Mouse (Mus musculus) gastrocnemius, postnatal 36 days (tissue): ENCODE data around the gene Ptprn2. TPM values are rescaled to one million over a fixed set of nuclear protein-coding genes. Genes with fewer than 3 reads are reported as not detected.

ENCODE experiments used
- DNase-seq, 2 experiments: peaks; one replicate each; pipeline ENCODE4 v3.0.0; 2022
- intact Hi-C: fragments of 180-260 bp; cut with DNase I; formaldehyde crosslinking; loops from one replicate; pipeline ENCODE4 v1.15.1; 2025
- total RNA-seq, 2 experiments: library from RNA; stranded (reverse); gene quantifications; 2 replicates each; pipeline ENCODE4 v1.2.3; 2021

Ptprn2 gene
- total RNA-seq, 2 experiments from 2014 or later = not detected

DNA sequence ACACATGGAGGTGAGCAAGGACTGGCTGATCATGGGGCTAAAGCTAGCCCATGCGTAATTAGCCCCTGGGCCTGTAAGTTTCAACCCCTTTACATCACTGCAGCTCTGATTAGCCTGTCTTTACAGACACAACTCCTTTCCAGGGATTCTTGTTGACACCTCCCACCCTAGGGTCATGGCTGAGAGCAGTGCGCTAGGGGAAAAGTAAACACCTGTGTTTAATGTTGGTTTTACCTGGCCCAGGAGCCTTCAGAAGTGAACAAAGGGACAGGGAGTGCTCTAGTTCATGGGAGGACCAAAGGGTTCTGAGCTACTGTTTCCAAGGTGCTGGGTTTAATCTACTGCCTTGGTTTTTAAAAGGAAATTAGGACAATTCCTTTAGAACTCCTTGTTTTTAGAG, 100.6 kb downstream of the Ptprn2 start:
- DNase-seq = no peak
- intact Hi-C loops = no loop called here

DNA sequence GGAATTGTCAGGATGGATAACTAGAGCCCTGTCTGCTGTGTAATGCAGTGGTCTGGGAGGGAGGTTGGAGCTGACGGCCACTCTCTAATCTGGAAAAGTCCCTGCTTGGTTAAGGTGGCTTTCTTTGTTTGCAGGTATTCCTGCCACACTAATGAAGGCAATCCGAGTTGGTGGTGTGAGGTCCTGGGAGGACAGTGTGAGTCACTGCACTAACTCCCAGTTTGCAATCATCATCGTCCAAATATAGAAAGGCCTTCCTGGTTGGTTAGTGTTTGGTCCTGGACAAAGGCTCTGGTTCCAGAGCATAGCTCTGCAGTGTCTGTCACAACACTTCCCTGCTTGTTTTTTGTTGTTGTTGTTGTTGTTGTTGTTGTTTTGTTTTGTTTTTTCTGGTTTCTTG, 102.0 kb downstream of the Ptprn2 start:
- DNase-seq = no peak
- intact Hi-C loops = no loop called here

DNA sequence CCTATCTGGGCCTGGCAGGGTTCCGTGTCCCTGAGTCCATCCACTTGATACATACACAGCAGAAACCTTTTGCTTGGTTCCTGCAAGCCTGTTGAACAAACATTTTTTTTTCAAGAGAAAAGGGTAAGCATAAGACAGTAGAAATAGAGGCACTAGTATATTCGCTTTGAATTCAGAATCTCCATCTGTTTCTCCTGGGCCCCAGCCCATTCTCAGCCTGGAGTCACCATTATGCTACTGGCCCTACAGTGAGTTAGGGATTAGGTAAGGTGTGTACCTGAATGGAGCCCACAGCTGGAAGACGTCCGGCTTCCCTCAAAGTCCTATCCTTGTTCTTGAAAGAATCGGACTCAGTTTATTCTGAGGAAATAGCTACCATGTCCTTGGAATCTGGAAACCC, 104.6 kb downstream of the Ptprn2 start:
- DNase-seq = no peak
- intact Hi-C loops = no loop called here

DNA sequence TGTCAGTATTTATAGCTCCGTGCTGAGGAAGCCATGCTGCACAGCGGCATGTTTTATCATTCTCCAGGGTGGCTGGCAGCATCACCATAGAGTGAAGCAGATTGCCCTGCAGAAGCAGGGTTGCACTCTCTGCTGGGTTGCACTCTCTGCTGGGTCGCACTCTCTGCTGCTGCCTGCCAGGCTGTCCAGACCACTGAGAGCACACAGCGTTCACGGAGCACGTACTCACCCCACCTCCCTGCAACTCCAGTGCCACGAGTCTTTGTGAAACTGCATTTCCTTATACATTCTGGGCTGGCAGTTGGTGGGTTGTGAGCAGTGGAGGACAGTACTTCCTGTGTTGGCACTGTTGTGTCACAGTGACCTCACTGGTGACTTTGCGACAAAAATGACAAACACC, 108.9 kb downstream of the Ptprn2 start:
- no peak for DNase-seq
- intact Hi-C loops = no loop called here

DNA sequence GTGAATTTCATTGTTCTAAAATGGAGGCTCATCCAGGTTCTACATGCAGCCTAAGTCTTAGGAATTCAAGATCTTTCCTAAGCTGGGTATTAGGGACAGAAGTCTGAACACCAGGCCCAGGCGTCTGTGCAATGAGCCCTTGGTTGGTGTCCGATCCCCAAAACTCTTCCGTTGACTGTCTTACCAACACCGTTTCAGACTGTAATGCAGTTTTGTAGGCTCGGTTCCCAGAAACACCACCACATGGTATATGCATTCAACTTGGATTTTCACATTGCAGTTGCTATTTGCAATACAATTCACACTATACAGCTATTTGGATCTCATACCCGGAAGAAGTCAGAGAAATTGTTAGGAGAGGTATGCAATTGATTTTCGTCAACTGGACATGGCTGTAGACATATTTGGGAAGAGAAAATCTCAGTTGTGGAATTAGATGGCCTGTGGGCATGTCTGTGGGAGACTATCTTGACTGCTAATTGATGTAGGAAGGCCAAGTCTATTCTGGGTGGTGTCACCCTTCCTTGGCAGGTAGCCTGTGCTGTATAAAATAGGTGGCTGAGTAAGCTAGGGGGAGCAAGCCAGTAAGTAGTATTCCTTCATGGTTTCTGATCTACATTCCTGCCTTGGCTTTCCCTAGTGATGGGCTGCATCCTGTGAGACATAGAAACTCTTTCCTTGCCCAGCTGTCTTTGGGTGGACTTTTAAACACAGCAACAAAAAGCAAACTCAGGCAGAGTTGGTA, 109.5 kb downstream of the Ptprn2 start:
- intact Hi-C loops = no loop called here
- DNase-seq = no peak

DNA sequence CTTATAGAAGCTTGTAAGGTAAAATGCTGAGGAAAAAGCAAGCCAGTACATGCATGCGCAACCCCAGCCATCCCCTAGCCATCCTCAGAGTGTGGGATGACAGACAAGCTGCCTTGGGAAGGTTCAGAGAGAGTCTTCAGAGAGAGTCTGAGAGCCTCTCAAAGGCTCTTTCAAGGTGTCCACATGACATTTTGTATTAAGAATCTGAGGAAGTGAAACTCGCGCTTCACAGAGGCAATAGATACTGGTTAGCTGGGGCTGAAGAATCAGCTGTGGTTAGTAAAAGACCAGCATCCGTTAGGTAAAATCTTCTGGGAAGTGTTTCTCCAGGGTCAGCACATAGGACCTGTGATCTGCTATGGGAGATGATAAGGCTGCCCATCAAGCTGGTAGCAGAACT, 110.2 kb downstream of the Ptprn2 start:
- intact Hi-C loops = no loop called here
- no peak for DNase-seq

DNA sequence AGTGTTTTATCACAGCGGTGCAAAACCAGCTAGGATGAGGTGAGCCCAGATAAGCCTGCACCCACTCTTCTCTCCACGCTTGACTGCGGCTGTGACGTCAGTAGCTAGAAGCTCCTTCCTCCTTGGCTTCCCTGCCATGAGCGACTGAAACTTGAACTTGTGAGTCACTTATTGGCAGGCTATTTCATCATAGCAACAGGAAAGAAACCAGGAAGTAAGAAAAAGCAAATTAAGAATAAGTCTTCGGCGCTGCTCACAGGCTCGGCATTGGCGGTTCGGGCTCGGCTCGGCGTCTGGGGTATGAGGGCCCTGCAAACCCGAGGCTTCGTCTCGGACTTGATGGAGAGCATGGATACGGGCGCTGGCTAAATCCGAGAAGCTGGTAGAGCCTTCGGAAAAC, 111.5 kb downstream of the Ptprn2 start:
- intact Hi-C loops = no loop called here
- no peak for DNase-seq

DNA sequence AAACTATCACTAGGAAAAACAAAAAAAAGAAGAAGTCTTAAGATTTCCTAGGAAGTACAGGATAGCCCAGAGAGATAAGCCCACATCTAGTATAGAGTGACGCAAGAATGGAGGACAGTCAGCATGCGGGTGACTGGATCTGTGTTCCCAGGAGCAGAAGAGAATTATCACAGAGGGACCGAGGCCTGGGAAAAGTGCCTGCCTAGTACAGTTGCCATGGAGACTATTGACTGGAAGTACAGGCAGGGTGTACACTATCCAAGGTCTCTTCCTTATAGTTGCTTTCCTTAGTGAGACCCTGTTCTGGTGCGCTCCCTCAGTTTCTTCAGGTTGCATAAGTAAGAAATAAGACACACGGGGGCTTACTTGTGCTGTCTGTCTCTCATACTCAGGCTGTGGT, 112.2 kb downstream of the Ptprn2 start:
- no peak for DNase-seq
- intact Hi-C loops = no loop called here

DNA sequence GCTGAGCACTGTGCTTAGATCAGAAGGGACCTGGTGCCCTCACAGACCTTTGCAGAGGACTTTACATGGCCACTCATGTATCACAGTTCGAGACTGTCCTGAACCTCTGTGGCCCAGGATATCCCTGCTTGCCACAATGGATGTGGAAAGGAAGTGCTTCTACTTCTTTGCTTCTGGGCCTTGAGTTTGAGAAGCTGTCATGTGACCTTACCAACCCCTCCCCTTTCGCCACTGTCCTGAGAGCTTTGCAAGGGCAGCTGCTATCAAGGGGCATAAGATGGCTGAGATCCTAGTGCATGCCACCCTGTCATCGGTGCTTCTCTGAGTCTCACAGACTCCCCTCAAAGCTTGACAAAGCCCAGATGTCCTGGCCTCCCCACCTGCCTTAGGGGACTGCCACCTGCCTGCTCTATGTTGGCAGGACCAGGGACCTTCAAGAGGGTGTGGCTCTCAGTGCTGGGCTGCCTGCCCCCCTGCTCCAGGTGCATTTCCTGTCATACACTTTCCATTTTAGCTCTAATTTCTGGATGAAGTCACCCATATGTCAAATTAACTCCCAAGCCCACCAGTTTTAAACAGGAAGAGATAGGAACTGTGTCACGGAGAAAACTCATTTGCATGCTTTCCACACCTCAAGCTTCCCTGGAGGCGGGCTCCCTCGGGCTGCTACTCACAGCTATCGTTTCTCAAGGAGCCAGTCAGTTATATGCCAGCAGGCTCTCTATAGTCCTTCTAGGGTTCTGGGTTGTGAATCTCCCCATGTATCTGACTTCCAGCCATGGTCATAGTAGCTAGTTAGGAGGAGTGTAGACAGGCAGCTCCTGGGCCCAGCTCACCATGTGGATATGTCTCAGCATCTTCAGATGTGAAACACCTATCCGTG, 112.8 kb downstream of the Ptprn2 start:
- intact Hi-C loops = no loop called here
- DNase-seq = no peak

DNA sequence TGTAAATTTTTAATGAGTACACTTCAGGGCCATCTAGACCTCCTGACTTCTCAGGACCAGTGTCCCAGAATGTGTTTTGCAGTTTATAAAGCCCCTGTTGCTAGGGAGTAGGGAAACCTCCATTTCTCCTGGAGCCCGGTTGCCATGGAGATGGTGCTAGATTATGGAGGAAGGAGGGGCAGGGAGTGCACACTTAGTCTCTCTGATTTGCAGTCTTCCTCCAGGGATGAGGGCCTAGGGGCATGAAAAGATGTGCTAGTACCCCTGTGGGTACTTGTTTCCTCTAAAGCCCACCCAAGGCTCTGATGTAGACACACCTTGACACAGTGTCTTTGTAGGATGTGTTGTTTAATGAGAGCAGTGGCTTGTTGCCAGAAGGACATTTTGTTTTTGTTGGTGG, 114.0 kb downstream of the Ptprn2 start:
- no peak for DNase-seq
- intact Hi-C loops = no loop called here

DNA sequence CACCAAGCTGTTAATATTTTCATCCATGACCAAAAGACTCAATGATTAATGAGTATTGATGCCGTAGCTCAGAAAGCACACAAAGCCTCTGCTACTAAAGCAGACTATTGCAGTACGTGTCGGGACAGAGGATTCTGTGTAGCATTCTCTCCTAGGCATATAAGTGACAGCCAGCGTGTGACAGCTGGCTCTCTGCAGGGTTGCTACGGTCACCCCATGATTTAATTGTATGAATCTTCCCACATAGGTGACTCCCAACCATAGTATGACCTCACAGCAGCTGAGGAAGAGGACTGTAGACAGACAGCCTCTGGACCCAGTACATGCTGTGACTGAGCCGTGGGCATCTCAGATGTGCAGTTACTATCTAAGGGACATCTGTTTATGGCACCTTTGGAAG, 114.5 kb downstream of the Ptprn2 start:
- intact Hi-C loops = no loop called here
- DNase-seq = no peak

DNA sequence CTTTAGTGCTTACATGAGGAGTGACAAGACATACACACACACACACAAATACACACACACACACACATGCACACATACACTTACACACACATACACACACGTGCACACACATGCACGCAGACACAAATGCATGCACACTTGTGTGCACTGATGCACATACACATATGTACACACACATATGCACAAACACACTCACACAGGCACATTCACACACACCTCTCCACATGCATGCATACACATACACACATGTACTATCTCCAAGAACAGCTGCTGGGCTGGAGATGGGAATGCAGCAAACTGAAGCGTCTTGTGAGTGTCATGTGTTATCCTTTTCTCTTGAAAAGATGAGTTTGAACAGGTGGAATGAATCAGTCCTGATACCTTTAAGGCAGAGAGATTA, 115.9 kb downstream of the Ptprn2 start:
- no peak for DNase-seq
- intact Hi-C loops = no loop called here

DNA sequence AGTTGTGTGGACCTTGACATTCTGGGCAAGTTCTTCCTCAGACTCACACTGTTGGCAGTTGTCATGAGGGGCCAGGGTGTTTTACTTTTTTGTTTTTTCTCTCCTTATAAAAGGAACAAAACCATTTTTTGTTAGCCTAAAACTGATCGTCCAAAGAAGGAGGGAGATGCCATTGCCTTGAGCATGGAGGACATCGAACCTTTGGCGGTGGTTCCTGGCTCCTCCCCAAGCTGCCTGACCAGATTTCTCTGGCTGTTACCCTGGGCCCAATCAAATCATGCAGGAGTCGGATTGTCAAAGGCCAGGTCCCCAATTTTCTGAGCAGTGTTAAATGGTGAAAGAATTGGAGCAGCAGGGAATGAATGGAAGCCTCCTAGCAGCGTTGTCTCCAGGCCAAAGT, 116.4 kb downstream of the Ptprn2 start:
- intact Hi-C loops = no loop called here
- DNase-seq = no peak

DNA sequence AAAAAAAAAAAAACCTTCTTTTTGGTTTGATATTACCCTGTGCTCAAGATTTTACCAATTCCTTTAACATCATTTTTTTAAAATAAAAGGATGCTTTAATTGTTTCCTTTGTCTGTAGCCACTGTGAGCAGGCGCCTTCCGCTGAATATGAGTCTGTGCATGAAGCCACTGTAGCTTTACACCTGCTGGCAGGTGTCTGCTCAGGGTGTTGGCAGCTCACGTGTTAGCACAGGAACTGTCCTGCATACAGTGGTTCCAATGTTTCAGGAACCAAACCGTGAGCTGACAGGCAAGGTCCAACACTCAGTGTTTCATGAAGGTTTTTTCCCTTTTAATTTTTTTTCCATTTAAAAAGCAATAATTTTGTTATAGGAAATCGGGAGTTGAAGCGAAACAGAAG, 123.1 kb downstream of the Ptprn2 start:
- intact Hi-C loops = no loop called here

DNA sequence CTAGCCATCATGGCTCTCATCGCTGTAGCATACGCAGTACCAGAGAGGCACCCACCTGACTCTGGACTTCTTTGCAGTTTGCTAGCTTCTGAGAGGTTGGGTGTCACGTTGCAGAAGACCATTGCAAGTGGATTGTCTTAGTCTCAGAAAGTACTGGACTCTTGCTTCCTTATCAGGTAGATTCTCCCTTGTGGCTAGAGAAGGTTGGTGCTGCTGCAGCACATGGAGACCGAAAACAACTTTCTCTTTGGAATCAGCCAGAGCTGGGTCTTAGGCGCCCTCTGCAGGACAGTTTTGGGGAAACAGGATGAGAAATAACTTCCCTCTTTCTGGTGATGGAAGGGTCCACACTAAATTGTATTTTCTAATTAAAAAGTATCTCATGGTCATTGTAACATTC, 134.3 kb downstream of the Ptprn2 start:
- intact Hi-C loops = loop anchor here (5.0 kb wide), 2 partner anchors 388 to 548 kb away; no protein-coding TSS in a partner anchor
- peak; percentile 18 to 23 for DNase-seq

More for the DNA sequence above, 123.1 kb downstream of the Ptprn2 start:
- no peak for DNase-seq

DNA sequence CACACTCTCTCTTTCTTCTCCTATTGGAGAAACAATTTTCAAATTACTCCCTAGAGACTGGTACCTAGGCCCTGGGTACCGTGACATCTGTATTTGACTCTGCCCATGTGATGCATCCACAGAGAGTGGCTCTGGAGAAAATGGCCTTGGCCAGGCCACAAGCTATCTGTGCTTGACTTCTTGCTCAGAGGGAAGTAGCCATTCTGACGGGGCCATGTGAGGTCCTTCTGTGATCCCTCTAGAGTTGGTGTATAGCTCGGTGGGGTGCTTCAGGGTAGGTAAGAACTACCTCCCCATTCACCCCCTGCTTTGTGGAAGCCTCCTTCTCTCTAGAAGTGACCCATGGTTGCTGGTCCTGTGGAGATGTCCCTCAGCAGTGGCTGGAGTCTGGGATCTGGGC, 134.8 kb downstream of the Ptprn2 start:
- no peak for DNase-seq
- intact Hi-C loops = loop anchor here (5.0 kb wide), 2 partner anchors 388 to 548 kb away; no protein-coding TSS in a partner anchor

DNA sequence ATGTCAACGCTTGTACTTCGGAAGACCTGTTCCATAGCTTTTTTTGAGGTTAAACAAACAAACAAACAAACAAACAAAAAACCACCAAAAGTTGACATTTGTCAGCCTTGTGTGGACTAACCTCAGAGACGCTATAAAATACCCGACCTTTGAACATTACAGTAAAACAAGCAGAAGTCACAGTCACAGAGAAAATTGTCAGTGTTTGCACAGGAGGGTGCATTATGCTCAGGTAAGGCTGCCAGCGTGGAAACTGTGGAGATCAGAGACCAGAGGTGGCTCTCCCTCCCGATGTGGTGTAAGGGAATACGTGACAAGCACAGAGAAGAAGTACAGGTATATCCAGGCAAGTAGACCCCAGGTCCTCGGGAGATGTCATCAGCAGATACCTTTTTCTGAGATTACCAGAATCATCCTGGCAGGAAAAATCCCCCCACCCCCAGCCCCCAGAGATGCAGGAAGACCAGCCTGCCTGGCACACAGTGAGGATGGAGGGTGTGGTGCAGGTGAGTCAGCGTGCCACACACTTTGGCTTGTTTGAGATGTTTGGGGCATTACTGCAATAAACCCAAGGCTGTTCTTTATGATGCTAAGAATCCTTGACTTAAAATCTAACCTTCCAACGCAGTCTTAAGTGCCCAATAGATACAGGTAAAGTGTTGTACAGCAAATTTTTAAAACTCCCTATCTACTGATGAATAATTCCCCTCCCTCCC, 136.0 kb downstream of the Ptprn2 start:
- DNase-seq = no peak
- intact Hi-C loops = loop anchor here (5.0 kb wide), 2 partner anchors 389 to 549 kb away; no protein-coding TSS in a partner anchor

DNA sequence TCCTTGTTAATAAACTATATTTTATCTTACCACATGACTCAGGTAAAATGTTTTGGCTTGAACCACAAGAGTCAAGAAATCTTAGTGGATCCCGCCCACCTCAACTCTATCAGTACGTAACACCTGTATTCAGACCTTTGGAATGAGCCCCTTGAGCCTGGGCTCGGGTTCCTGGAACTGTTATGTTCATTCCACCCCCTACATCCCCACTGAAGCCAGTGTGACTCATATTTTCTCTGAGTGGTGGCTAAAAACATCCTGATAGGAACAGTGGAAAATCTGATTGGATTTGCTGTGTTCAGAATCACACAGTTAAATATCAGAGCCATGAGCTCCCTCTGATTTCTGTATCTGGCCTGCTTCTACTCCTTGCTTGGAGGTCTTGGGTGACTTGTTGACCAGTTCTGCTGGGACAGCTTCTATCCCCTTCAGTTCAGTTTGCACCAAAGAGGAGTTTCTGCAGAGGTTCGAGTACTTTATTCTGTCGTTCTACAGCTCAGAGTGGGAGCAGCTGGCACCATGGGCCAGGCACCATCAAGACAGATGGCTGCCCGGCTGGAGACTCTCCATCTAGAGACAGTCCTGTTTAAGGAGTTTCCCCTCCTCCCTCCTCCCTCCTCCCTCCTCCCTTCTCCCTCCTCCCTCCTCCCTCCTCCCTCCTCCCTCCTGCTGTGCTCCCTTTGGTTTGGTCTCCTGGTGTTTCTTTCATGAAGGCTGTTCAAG, 137.3 kb downstream of the Ptprn2 start:
- intact Hi-C loops = loop anchor here (5.0 kb wide), 2 partner anchors 391 to 551 kb away; no protein-coding TSS in a partner anchor

DNA sequence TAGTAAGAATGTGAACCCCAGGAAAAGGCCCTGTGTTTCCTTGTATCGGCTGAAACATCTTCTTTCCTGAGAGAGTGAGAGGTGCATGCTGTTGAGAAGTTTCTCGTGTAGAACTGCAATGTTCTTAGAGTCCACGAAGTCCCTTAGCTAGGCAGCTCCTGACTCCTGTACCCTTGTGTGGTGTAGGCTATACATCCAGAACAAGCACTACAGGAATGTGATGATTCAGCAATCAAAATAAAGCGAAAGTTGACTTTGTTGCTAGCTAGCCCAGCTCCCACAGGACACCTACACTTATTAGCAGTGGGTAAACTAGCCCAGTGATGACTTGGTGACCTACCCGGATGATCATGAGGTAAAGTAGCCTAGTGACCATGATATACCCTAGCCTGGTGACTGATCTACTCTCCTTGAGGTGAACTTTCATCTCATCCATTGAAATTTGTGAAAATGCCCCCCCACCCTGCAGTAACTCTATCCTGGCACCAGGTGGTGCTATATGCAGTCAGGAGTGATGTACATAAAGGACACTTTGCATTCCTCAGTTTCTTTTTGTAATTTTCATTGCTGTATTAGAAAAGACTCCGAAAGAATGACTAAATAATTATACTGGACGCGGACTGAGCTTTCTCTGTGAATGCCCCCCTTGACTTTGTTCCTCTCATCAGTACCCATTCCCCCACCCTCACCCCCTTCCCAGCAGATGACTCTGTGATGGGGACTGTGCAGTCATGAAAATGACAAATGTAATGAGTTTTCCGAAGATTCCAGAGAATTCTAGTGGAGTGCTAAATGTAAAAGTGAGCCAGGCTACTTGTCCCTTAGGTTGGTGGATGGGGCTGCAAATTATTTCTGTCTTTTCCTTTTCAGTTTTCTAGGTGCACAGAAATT, 140.1 kb downstream of the Ptprn2 start:
- intact Hi-C loops = no loop called here
- peak in 1 of 2 experiments; percentile 9 for DNase-seq

More for the DNA sequence above, 137.3 kb downstream of the Ptprn2 start:
- DNase-seq = no peak
